Mouse (Mus musculus): ENCODE data around the gene Klhl30.

GRCm38 (mm10) chr1:91317656-91318055 lies 33.2 kb upstream of the Klhl30 start:
- no peak for TF ChIP-seq POLR2A (IDR thresholded peaks at IDR 0.05; ENCODE audit: borderline replicate concordance, insufficient read depth, low read length)
- no peak for TF ChIP-seq CTCF (IDR thresholded peaks at IDR 0.05; ENCODE audit: borderline replicate concordance, insufficient read depth, low read depth, low read length)
